In genomic region chr19:36183127-36183526, GRCm38 (mm10) we compare ENCODE assay signal across 8 mouse cellular contexts.
DNase-seq lines count a peak whose midpoint lies in the region; ATAC-seq and TF ChIP-seq lines count a peak whose summit lies in the region.

No protein-coding gene starts in this region.

- no peaks in the 10 kb centered on the region for H3K36me3 ChIP-seq in forebrain, embryonic 10.5 days (replicated peaks)
- no peaks in the 10 kb centered on the region for H3K36me3 ChIP-seq in heart, embryonic 15.5 days
- H3K36me3 ChIP-seq in liver, embryonic 12.5 days: no peaks in the 10 kb centered on the region
- no peaks in the 10 kb centered on the region for H3K36me3 ChIP-seq in neural tube, embryonic 12.5 days
- H3K36me3 ChIP-seq in thymus, adult 2 months (ENCODE audit: control insufficient read depth, insufficient read depth, low read length): no peaks in the 10 kb centered on the region

- no peak overlapping the region for H3K27ac ChIP-seq in forebrain, embryonic 10.5 days
- H3K27ac ChIP-seq in heart, embryonic 15.5 days: no peak overlapping the region
- no peak overlapping the region for H3K27ac ChIP-seq in liver, embryonic 12.5 days
- no peak overlapping the region for H3K27ac ChIP-seq in neural tube, embryonic 12.5 days
- H3K27ac ChIP-seq in thymus, adult 2 months (ENCODE audit: control insufficient read depth, insufficient read depth, low read length): no peak overlapping the region

- no peaks in the 10 kb centered on the region for H3K4me1 ChIP-seq in forebrain, embryonic 10.5 days
- H3K4me1 ChIP-seq in heart, embryonic 15.5 days (replicated peaks): peaks cover 21% of the 10 kb centered on the region
- no peaks in the 10 kb centered on the region for H3K4me1 ChIP-seq in liver, embryonic 12.5 days
- H3K4me1 ChIP-seq in neural tube, embryonic 12.5 days: no peaks in the 10 kb centered on the region
- peaks cover 9% of the 10 kb centered on the region; the same call in 1 of the 2 replicates for H3K4me1 ChIP-seq in thymus, adult 2 months (replicated peaks; ENCODE audit: control insufficient read depth, insufficient read depth, low read length)

- no peak for TF ChIP-seq CTCF in thymus, adult 2 months (IDR thresholded peaks at IDR 0.05; ENCODE audit: borderline replicate concordance, control insufficient read depth, extremely low read depth, insufficient read depth, low read length, poor library complexity)

- H3K4me3 ChIP-seq in forebrain, embryonic 10.5 days: no peak overlapping the region
- no peak overlapping the region for H3K4me3 ChIP-seq in heart, embryonic 15.5 days
- H3K4me3 ChIP-seq in liver, embryonic 12.5 days: no peak overlapping the region
- H3K4me3 ChIP-seq in neural tube, embryonic 12.5 days: no peak overlapping the region
- H3K4me3 ChIP-seq in thymus, adult 2 months (ENCODE audit: control insufficient read depth, insufficient read depth, low read length): no peak overlapping the region

- TF ChIP-seq POLR2A in thymus, adult 2 months (IDR thresholded peaks at IDR 0.05; ENCODE audit: control insufficient read depth, extremely low read depth, insufficient read depth, low read length, poor library complexity): no peak

- H3K9me3 ChIP-seq in forebrain, embryonic 10.5 days: no peaks in the 10 kb centered on the region
- no peaks in the 10 kb centered on the region for H3K9me3 ChIP-seq in heart, embryonic 15.5 days (replicated peaks)
- H3K9me3 ChIP-seq in liver, embryonic 12.5 days (replicated peaks): no peaks in the 10 kb centered on the region
- H3K9me3 ChIP-seq in neural tube, embryonic 12.5 days: no peaks in the 10 kb centered on the region

- H3K4me2 ChIP-seq in heart, embryonic 15.5 days: no peak overlapping the region
- H3K4me2 ChIP-seq in liver, embryonic 12.5 days: no peak overlapping the region
- no peak overlapping the region for H3K4me2 ChIP-seq in neural tube, embryonic 12.5 days (replicated peaks)

- peak; percentile 69 to 80 for DNase-seq in CD8-positive naive resting alpha-beta T cell, adult 2 months (ENCODE audit: low read depth in 2 of 2, low spot score in 2 of 2)
- DNase-seq in adrenal gland, adult 2 months: peak; percentile 64
- DNase-seq in forebrain, embryonic 10.5 days (ENCODE audit: extremely low spot score, low spot score): peak; percentile 20
- DNase-seq in kidney, postnatal 10 days: peak; percentile 78
- DNase-seq in thymus, adult 2 months: peak; percentile 83

- WGBS in forebrain, embryonic 10.5 days: 35% methylated on average over 2 of the region's 2 CpGs
- WGBS in heart, embryonic 15.5 days: 11% methylated on average over 2 of the region's 2 CpGs
- WGBS in liver, embryonic 12.5 days (ENCODE audit: insufficient replicate concordance): 5% methylated on average over 2 of the region's 2 CpGs
- WGBS in neural tube, embryonic 12.5 days: 38% methylated on average over 2 of the region's 2 CpGs
- WGBS in thymus, adult 2 months: 2% methylated on average over 2 of the region's 2 CpGs

- H3K27me3 ChIP-seq in forebrain, embryonic 10.5 days (ENCODE audit: poor library complexity, severe bottlenecking): no peaks in the 10 kb centered on the region; the same call in 1 of the 2 replicates
- H3K27me3 ChIP-seq in heart, embryonic 15.5 days: no peaks in the 10 kb centered on the region
- no peaks in the 10 kb centered on the region for H3K27me3 ChIP-seq in liver, embryonic 12.5 days (replicated peaks)
- no peaks in the 10 kb centered on the region for H3K27me3 ChIP-seq in neural tube, embryonic 12.5 days (replicated peaks)
- H3K27me3 ChIP-seq in thymus, adult 2 months (ENCODE audit: control insufficient read depth, insufficient read depth, low read length): no peaks in the 10 kb centered on the region

- H3K9ac ChIP-seq in heart, embryonic 15.5 days: no peak overlapping the region
- H3K9ac ChIP-seq in liver, embryonic 12.5 days: no peak overlapping the region
- H3K9ac ChIP-seq in neural tube, embryonic 12.5 days: no peak overlapping the region

- peak; percentile 68 for ATAC-seq in heart, embryonic 15.5 days (replicated peaks; ENCODE audit: insufficient number of reproducible peaks, insufficient read depth, low FRiP score, low read depth)
- ATAC-seq in liver, embryonic 12.5 days: peak; percentile 61
- peak; percentile 80 for ATAC-seq in neural tube, embryonic 12.5 days (ENCODE audit: low FRiP score, low read depth)

Comparison
In these comparisons a context has a peak if more than half of its experiments do, and no peak if none do; other contexts are left out.
1. DNase-seq: peak in every context shown above with its lines; median percentile 83 in thymus, adult 2 months; 78 in kidney, postnatal 10 days; 74 in CD8-positive naive resting alpha-beta T cell, adult 2 months; 64 in adrenal gland, adult 2 months; 20 in forebrain, embryonic 10.5 days.